Comparison of ENCODE assay signal across 8 mouse cellular contexts in genomic region chr9:123504325-123504724, GRCm38 (mm10). TPM values are rescaled to one million over a fixed set of nuclear protein-coding genes. Genes with fewer than 3 reads are reported as not detected.
A peak's percentile ranks its signal among the peaks of the same experiment; 100 is the strongest.
DNase-seq lines count a peak whose midpoint lies in the region; ATAC-seq and TF ChIP-seq lines count a peak whose summit lies in the region.
"Had no signal": no experiment of that assay in that cellular context is flagged by ENCODE, and none has a peak within 500 bp of the region (broad histone marks: within the 10 kb centered on the region; RNA-seq: fewer than 3 reads in every experiment).

No protein-coding gene starts in this region.

- no peak overlapping the region for H3K9ac ChIP-seq in ES-Bruce4 (ENCODE audit: low read depth, poor library complexity, severe bottlenecking)
- H3K9ac ChIP-seq in heart, embryonic 16.5 days (ENCODE audit: low read length): no peak overlapping the region
- H3K9ac ChIP-seq: heart, embryonic 15.5 days had no signal

- peak; percentile 92 for TF ChIP-seq CTCF in ES-Bruce4 (IDR thresholded peaks at IDR 0.05; ENCODE audit: low read depth, low read length)

- no peak overlapping the region for H3K4me3 ChIP-seq in ES-Bruce4 (ENCODE audit: low read depth, low read length)
- H3K4me3 ChIP-seq in heart, embryonic 16.5 days (ENCODE audit: low read length): no peak overlapping the region
- H3K4me3 ChIP-seq: heart, embryonic 15.5 days had no signal

- no peak for TF ChIP-seq POLR2A in ES-Bruce4 (IDR thresholded peaks at IDR 0.05; ENCODE audit: insufficient read depth, low read length)

- ATAC-seq in heart, embryonic 16.5 days (replicated peaks; ENCODE audit: extremely low read depth, insufficient read depth, low FRiP score): peak; percentile 49

- no peak for TF ChIP-seq EP300 in ES-Bruce4 (IDR thresholded peaks at IDR 0.05; ENCODE audit: insufficient read depth, low read depth, low read length)

- peaks cover 2% of the 10 kb centered on the region; the same call in 1 of the 2 replicates for H3K36me3 ChIP-seq in ES-Bruce4 (ENCODE audit: control insufficient read depth, insufficient read depth, low read length, poor library complexity, severe bottlenecking)
- peaks cover 9% of the 10 kb centered on the region; the same call in 1 of the 2 replicates for H3K36me3 ChIP-seq in heart, embryonic 16.5 days (ENCODE audit: control insufficient read depth, insufficient read depth)

- H3K27ac ChIP-seq in ES-Bruce4 (ENCODE audit: insufficient read depth, low read length): no peak overlapping the region
- H3K27ac ChIP-seq in heart, embryonic 16.5 days (ENCODE audit: low read length): no peak overlapping the region

- no peak overlapping the region for H3K4me2 ChIP-seq in heart, embryonic 16.5 days (ENCODE audit: low read depth, low read length)
- H3K4me2 ChIP-seq: heart, embryonic 15.5 days had no signal

- no peaks in the 10 kb centered on the region for H3K4me1 ChIP-seq in ES-Bruce4 (ENCODE audit: control insufficient read depth, insufficient read depth, low read length)
- peaks cover 33% of the 10 kb centered on the region for H3K4me1 ChIP-seq in heart, embryonic 16.5 days (ENCODE audit: control insufficient read depth, insufficient read depth, low read length)

- H3K9me3 ChIP-seq in ES-Bruce4 (replicated peaks; ENCODE audit: control insufficient read depth, insufficient read depth, low read length, poor library complexity, severe bottlenecking): no peaks in the 10 kb centered on the region
- H3K9me3 ChIP-seq in heart, embryonic 16.5 days (replicated peaks; ENCODE audit: control insufficient read depth, low read length): no peaks in the 10 kb centered on the region
- H3K9me3 ChIP-seq: heart, embryonic 15.5 days had no signal

- 11% methylated on average over 2 of the region's 2 CpGs for WGBS in heart, embryonic 16.5 days

- peak; percentile 61 to 85 for DNase-seq in adrenal gland, adult (ENCODE audit: inconsistent age in 2 of 2, low spot score in 1 of 2)
- DNase-seq in embryo, embryonic 11 days: peak; percentile 83
- DNase-seq in kidney, postnatal 10 days: peak; percentile 76
- peak; percentile 82 for DNase-seq in lung, postnatal 25 days (ENCODE audit: low spot score)
- peak; percentile 68 to 73 for DNase-seq in spleen, postnatal 36 days (ENCODE audit: low spot score in 2 of 2)

- H3K27me3 ChIP-seq in ES-Bruce4 (ENCODE audit: control insufficient read depth, insufficient read depth, low read length, poor library complexity, severe bottlenecking): no peaks in the 10 kb centered on the region
- H3K27me3 ChIP-seq in heart, embryonic 16.5 days (ENCODE audit: control insufficient read depth, insufficient read depth, low read length): no peaks in the 10 kb centered on the region
- H3K27me3 ChIP-seq: heart, embryonic 15.5 days had no signal

RNA-seq across cellular contexts. Expression of gene Sacm1l, which starts 25.2 kb away (rescaled TPM):
- polyA plus RNA-seq in ES-Bruce4 (2011; ENCODE audit: insufficient read depth, insufficient read length, low read depth, missing spikeins): 49.9 and 57.0 TPM in 2 replicates
- 48.0 and 51.6 TPM in 2 replicates for polyA plus RNA-seq in heart, embryonic 16.5 days (2015; fragmentation: Nextera tagmentation; extraction: Ambion mirVana)

RNA-seq across cellular contexts. Expression of gene Limd1, which starts 25.8 kb away (rescaled TPM):
- 23.3 TPM in 2 replicates for polyA plus RNA-seq in ES-Bruce4 (2011; ENCODE audit: insufficient read depth, insufficient read length, low read depth, missing spikeins)
- 56.6 and 62.4 TPM in 2 replicates for polyA plus RNA-seq in heart, embryonic 16.5 days (2015; fragmentation: Nextera tagmentation; extraction: Ambion mirVana)
